2 mouse cellular contexts compared by ENCODE assay signal in genomic region chr17:29454119-29454518, GRCm38 (mm10).
TF ChIP-seq lines count a peak whose summit lies in the region.

No protein-coding gene starts in this region.

TF ChIP-seq in CH12.LX, 34 proteins besides CTCF, POLR2A, EP300 and RAD21:
- TF ChIP-seq ZNF384 (IDR thresholded peaks at IDR 0.05; ENCODE audit: low read depth, low read length): peak; percentile 76
- peak; percentile 23 for TF ChIP-seq SMC3 (IDR thresholded peaks at IDR 0.05; ENCODE audit: low read depth, low read length)
TF ChIP-seq in CH12.LX: peak in this region for 2; not testable (repeated sequence) for 32.

TF ChIP-seq in ES-E14, 5 proteins besides CTCF, POLR2A, EP300 and RAD21:
- peak; percentile 97 for TF ChIP-seq ZNF384 (IDR thresholded peaks at IDR 0.05; ENCODE audit: low read depth, low read length)
